Mouse (Mus musculus): ENCODE data around the gene Vdr. TPM values are rescaled to one million over a fixed set of nuclear protein-coding genes. Genes with fewer than 3 reads are reported as not detected.

Gene Vdr
- polyA plus RNA-seq, 1 experiment, result 151 TPM

GRCm38 (mm10) chr15:97843247-97843651 lies 67.2 kb downstream of the Vdr start:
- no peak overlapping the region for H3K4me3 ChIP-seq (ENCODE audit: low read depth, low read length)
- H3K36me3 ChIP-seq (ENCODE audit: control insufficient read depth, insufficient read depth, low read length), result no peaks in the 10 kb centered on the region
- no peaks in the 10 kb centered on the region for H3K27me3 ChIP-seq (ENCODE audit: control insufficient read depth, insufficient read depth, low read length)
- peaks cover 16% of the 10 kb centered on the region for H3K4me1 ChIP-seq (ENCODE audit: control insufficient read depth, insufficient read depth, insufficient read length, low read length)
- 78% methylated on average over 7 of the region's 7 CpGs for WGBS
- H3K27ac ChIP-seq (ENCODE audit: insufficient read depth, low read depth, low read length), result no peak overlapping the region
- no peak for TF ChIP-seq POLR2A (IDR thresholded peaks at IDR 0.05; ENCODE audit: low read depth, low read length)
- TF ChIP-seq CTCF (IDR thresholded peaks at IDR 0.05; ENCODE audit: extremely low read depth, insufficient read length, insufficient replicate concordance, low read depth, low read length), result no peak

DNA sequence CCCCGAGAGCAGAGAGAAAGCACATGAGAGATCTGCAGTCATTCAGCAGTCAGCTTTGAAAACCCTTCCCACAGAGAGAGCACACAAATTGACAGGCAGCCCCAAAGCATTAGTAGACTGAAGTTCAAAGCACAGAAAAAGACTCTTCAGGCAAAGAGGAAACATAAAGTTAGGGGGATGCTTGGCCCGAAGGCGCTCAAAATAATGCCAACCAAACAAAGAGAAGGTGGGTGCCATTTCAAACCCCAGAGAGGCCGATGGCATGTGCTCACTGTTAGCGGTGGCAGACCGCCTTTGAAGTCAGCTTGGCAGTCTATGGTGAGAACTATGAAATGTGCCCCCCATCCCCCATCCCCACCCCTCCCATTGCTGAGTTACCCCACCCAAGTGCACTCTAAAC lies 68.4 kb downstream of the Vdr start:
- Histone ChIP-seq H3K27ac (ENCODE audit: insufficient read depth, low read depth, low read length) (no peak overlapping the region), H3K4me1 (ENCODE audit: control insufficient read depth, insufficient read depth, insufficient read length, low read length) (peaks cover 23% of the 10 kb centered on the region), H3K4me3 (ENCODE audit: low read depth, low read length) (no peak overlapping the region), H3K36me3 (ENCODE audit: control insufficient read depth, insufficient read depth, low read length) (no peaks in the 10 kb centered on the region), H3K27me3 (ENCODE audit: control insufficient read depth, insufficient read depth, low read length) (no peaks in the 10 kb centered on the region)
- TF ChIP-seq POLR2A (IDR thresholded peaks at IDR 0.05; ENCODE audit: low read depth, low read length) (no peak), CTCF (IDR thresholded peaks at IDR 0.05; ENCODE audit: extremely low read depth, insufficient read length, insufficient replicate concordance, low read depth, low read length) (no peak)
- WGBS, result 87% methylated on average over 6 of the region's 6 CpGs

DNA sequence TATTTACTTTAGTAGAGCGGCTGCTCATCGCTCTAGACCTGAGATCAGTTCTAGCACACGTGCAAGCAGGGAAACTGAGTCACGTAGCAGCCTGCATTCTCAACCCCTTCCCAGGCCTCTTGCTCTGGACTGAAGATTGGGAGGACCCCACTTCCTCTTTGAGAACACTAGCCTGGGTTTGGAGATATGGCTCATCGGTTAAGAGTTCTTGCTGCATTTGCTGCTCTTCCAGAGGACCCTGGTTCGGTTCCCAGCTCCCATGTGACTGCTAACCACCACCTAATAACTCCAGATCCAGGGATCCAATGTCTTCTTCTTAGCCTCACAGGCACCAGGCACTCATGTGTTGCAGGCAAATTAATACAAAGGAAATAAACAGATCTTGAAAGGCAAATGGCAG lies 69.0 kb downstream of the Vdr start:
- Histone ChIP-seq H3K4me1 (ENCODE audit: control insufficient read depth, insufficient read depth, insufficient read length, low read length) (peaks cover 28% of the 10 kb centered on the region), H3K27me3 (ENCODE audit: control insufficient read depth, insufficient read depth, low read length) (no peaks in the 10 kb centered on the region), H3K27ac (ENCODE audit: insufficient read depth, low read depth, low read length) (no peak overlapping the region), H3K4me3 (ENCODE audit: low read depth, low read length) (no peak overlapping the region), H3K36me3 (ENCODE audit: control insufficient read depth, insufficient read depth, low read length) (no peaks in the 10 kb centered on the region)
- WGBS, result 89% methylated on average over 6 of the region's 6 CpGs
- TF ChIP-seq CTCF (IDR thresholded peaks at IDR 0.05; ENCODE audit: extremely low read depth, insufficient read length, insufficient replicate concordance, low read depth, low read length), result no peak
- no peak for TF ChIP-seq POLR2A (IDR thresholded peaks at IDR 0.05; ENCODE audit: low read depth, low read length)

GRCm38 (mm10) chr15:97840781-97841180 lies 69.6 kb downstream of the Vdr start:
- no peak overlapping the region for H3K4me3 ChIP-seq (ENCODE audit: low read depth, low read length)
- H3K27ac ChIP-seq (ENCODE audit: insufficient read depth, low read depth, low read length), result no peak overlapping the region; the same call in 1 of the 2 replicates
- no peaks in the 10 kb centered on the region for H3K36me3 ChIP-seq (ENCODE audit: control insufficient read depth, insufficient read depth, low read length)
- TF ChIP-seq CTCF (IDR thresholded peaks at IDR 0.05; ENCODE audit: extremely low read depth, insufficient read length, insufficient replicate concordance, low read depth, low read length) (no peak), POLR2A (IDR thresholded peaks at IDR 0.05; ENCODE audit: low read depth, low read length) (no peak)
- H3K4me1 ChIP-seq (ENCODE audit: control insufficient read depth, insufficient read depth, insufficient read length, low read length), result peaks cover 32% of the 10 kb centered on the region
- no peaks in the 10 kb centered on the region for H3K27me3 ChIP-seq (ENCODE audit: control insufficient read depth, insufficient read depth, low read length)
- WGBS, result 80% methylated on average over 1 of the region's 1 CpGs

GRCm38 (mm10) chr15:97839991-97840455 lies 70.4 kb downstream of the Vdr start:
- H3K27ac ChIP-seq (ENCODE audit: insufficient read depth, low read depth, low read length), result peak overlapping the region; percentile 13
- H3K36me3 ChIP-seq (ENCODE audit: control insufficient read depth, insufficient read depth, low read length), result no peaks in the 10 kb centered on the region
- H3K4me3 ChIP-seq (ENCODE audit: low read depth, low read length), result no peak overlapping the region
- WGBS, result 29% methylated on average over 3 of the region's 3 CpGs
- no peaks in the 10 kb centered on the region for H3K27me3 ChIP-seq (ENCODE audit: control insufficient read depth, insufficient read depth, low read length)
- no peak for TF ChIP-seq POLR2A (IDR thresholded peaks at IDR 0.05; ENCODE audit: low read depth, low read length)
- peak; percentile 13; the same call in 1 of the 2 replicates for TF ChIP-seq CTCF (IDR thresholded peaks at IDR 0.05; ENCODE audit: extremely low read depth, insufficient read length, insufficient replicate concordance, low read depth, low read length)
- peaks cover 32% of the 10 kb centered on the region for H3K4me1 ChIP-seq (ENCODE audit: control insufficient read depth, insufficient read depth, insufficient read length, low read length)

- Histone ChIP-seq H3K36me3 (ENCODE audit: control insufficient read depth, insufficient read depth, low read length) (no peaks in the 10 kb centered on the region), H3K4me3 (ENCODE audit: low read depth, low read length) (no peak overlapping the region), H3K27ac (ENCODE audit: insufficient read depth, low read depth, low read length) (peak overlapping the region; percentile 13), H3K4me1 (ENCODE audit: control insufficient read depth, insufficient read depth, insufficient read length, low read length) (peaks cover 32% of the 10 kb centered on the region), H3K27me3 (ENCODE audit: control insufficient read depth, insufficient read depth, low read length) (no peaks in the 10 kb centered on the region)
- TF ChIP-seq CTCF (IDR thresholded peaks at IDR 0.05; ENCODE audit: extremely low read depth, insufficient read length, insufficient replicate concordance, low read depth, low read length) (no peak), POLR2A (IDR thresholded peaks at IDR 0.05; ENCODE audit: low read depth, low read length) (no peak)
- WGBS, result 75% methylated on average over 4 of the region's 4 CpGs
These were observed 71.0 kb downstream of the Vdr start for GRCm38 (mm10) chr15:97839473-97839872.

- H3K27ac ChIP-seq (ENCODE audit: insufficient read depth, low read depth, low read length), result no peak overlapping the region
- 95% methylated on average over 2 of the region's 2 CpGs for WGBS
These were observed 71.4 kb downstream of the Vdr start for GRCm38 (mm10) chr15:97839012-97839411.

More at GRCm38 (mm10) chr15:97839012-97839411, 71.4 kb downstream of the Vdr start:
- no peaks in the 10 kb centered on the region for H3K27me3 ChIP-seq (ENCODE audit: control insufficient read depth, insufficient read depth, low read length)
- no peak for TF ChIP-seq CTCF (IDR thresholded peaks at IDR 0.05; ENCODE audit: extremely low read depth, insufficient read length, insufficient replicate concordance, low read depth, low read length)
- no peak for TF ChIP-seq POLR2A (IDR thresholded peaks at IDR 0.05; ENCODE audit: low read depth, low read length)
- H3K36me3 ChIP-seq (ENCODE audit: control insufficient read depth, insufficient read depth, low read length), result no peaks in the 10 kb centered on the region
- no peak overlapping the region for H3K4me3 ChIP-seq (ENCODE audit: low read depth, low read length)
- H3K4me1 ChIP-seq (ENCODE audit: control insufficient read depth, insufficient read depth, insufficient read length, low read length), result peaks cover 32% of the 10 kb centered on the region
